Mouse (Mus musculus) right cerebral cortex, adult 2 months (tissue): ENCODE data around the gene Nmnat1.

Experiments
- DNase-seq, 2 experiments: peaks; one replicate each; pipeline ENCODE4 v3.0.0; 2021 to 2022; ENCODE audit warnings: low spot score in 2 of 2

The Nmnat1 gene

GRCm38 (mm10) chr4:149485053-149485824, at the start of gene Nmnat1, which contains the start of gene Lzic:
TSS of gene Nmnat1 (minus strand) at chr4:149485202.
TSS of gene Lzic (plus strand) at chr4:149485229.
- DNase-seq, result peak; percentile 89 to 93

GRCm38 (mm10) chr4:149529691-149530090, 44.7 kb upstream of the Nmnat1 start:
- DNase-seq, result no peak

- DNase-seq, result no peak
Observed at GRCm38 (mm10) chr4:149527621-149528354, 42.8 kb upstream of the Nmnat1 start.

GRCm38 (mm10) chr4:149526330-149526729, 41.3 kb upstream of the Nmnat1 start:
- DNase-seq, result no peak

- no peak for DNase-seq
Observed at GRCm38 (mm10) chr4:149525811-149526210, 40.8 kb upstream of the Nmnat1 start.

GRCm38 (mm10) chr4:149525170-149525569, 40.2 kb upstream of the Nmnat1 start:
- no peak for DNase-seq

- no peak for DNase-seq
Observed at GRCm38 (mm10) chr4:149523961-149524360, 39.0 kb upstream of the Nmnat1 start.

- no peak for DNase-seq
Observed at GRCm38 (mm10) chr4:149521258-149521657, 36.3 kb upstream of the Nmnat1 start.

- no peak for DNase-seq
Observed at GRCm38 (mm10) chr4:149518351-149519220, 33.6 kb upstream of the Nmnat1 start.

GRCm38 (mm10) chr4:149517868-149518340, 32.9 kb upstream of the Nmnat1 start, which contains the start of gene Ctnnbip1:
TSS of gene Ctnnbip1 (plus strand) at chr4:149518236.
- peak; percentile 90 to 91 for DNase-seq

GRCm38 (mm10) chr4:149515706-149516105, 30.7 kb upstream of the Nmnat1 start:
- DNase-seq, result no peak

- DNase-seq, result no peak
Observed at GRCm38 (mm10) chr4:149512072-149512471, 27.1 kb upstream of the Nmnat1 start.

GRCm38 (mm10) chr4:149511221-149511646, 26.2 kb upstream of the Nmnat1 start:
- peak in 1 of 2 experiments; percentile 21 for DNase-seq

- DNase-seq, result no peak
Observed at GRCm38 (mm10) chr4:149506904-149507303, 21.9 kb upstream of the Nmnat1 start.

GRCm38 (mm10) chr4:149505261-149505967, 20.4 kb upstream of the Nmnat1 start:
- DNase-seq, result no peak

GRCm38 (mm10) chr4:149504858-149505257, 19.9 kb upstream of the Nmnat1 start:
- DNase-seq, result no peak

GRCm38 (mm10) chr4:149504363-149504762, 19.4 kb upstream of the Nmnat1 start:
- DNase-seq, result no peak

- DNase-seq, result no peak
Observed at GRCm38 (mm10) chr4:149499790-149500189, 14.8 kb upstream of the Nmnat1 start.

GRCm38 (mm10) chr4:149498901-149499300, 13.9 kb upstream of the Nmnat1 start:
- no peak for DNase-seq

- no peak for DNase-seq
Observed at GRCm38 (mm10) chr4:149496612-149497011, 11.6 kb upstream of the Nmnat1 start.

- DNase-seq, result no peak
Observed at GRCm38 (mm10) chr4:149491151-149491550, 6.1 kb upstream of the Nmnat1 start.
